Mouse (Mus musculus): ENCODE results near the gene Pdk3. TPM values are rescaled to one million over a fixed set of nuclear protein-coding genes. Genes with fewer than 3 reads are reported as not detected.
A peak's percentile ranks its signal among the peaks of the same experiment; 100 is the strongest.

The Pdk3 gene
- total and polyA plus RNA-seq, 2 experiments from 2014 or later, result 14.9 to 19.5 TPM

DNA sequence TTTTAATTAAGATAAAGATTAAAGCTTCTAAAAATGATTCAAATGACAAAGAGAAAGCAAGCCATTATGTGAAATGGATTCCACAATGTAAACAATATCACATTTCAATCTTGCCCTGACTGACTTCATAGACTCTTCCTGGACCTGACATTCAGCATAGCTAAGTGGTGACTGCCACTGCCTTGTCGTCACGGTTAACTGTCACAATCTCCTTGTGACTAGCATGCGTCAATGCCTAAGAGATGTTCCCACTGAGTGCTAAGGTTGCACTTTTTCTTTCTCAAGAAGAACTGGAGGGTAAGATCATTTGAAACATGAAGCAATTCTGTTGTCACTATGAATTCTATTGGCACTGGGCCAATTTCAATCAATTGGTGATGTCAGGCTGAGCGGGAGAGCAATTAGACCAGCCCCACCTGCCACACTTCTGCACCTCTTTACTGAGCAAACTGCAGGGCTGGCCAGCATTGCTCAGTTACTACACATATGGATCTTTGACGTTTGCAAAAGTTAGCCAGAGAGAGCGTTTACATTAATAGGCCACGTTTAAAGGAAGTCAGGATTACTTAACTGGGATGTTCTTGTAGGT, 75.0 kb downstream of the Pdk3 start:
- WGBS, result 58% methylated on average over 7 of the region's 7 CpGs
- no peak for ATAC-seq (ENCODE audit: low FRiP score)
- no peak for DNase-seq (ENCODE audit: low spot score)
- no peaks in the 10 kb centered on the region for H3K27me3 ChIP-seq (ENCODE audit: insufficient read depth, low read length)
- H3K27ac ChIP-seq (ENCODE audit: low read depth, low read length), result no peak overlapping the region
- H3K9ac ChIP-seq (replicated peaks; ENCODE audit: low read length, poor library complexity, severe bottlenecking), result no peak overlapping the region
- no peaks in the 10 kb centered on the region for H3K4me1 ChIP-seq (ENCODE audit: insufficient read depth, low read length)
- no peak overlapping the region for H3K4me3 ChIP-seq (ENCODE audit: low read depth, low read length)
- H3K36me3 ChIP-seq (ENCODE audit: insufficient read depth, low read length), result no peaks in the 10 kb centered on the region
- no peak overlapping the region for H3K4me2 ChIP-seq (ENCODE audit: low read depth, low read length, poor library complexity, severe bottlenecking)
- H3K9me3 ChIP-seq (ENCODE audit: low read length), result no peaks in the 10 kb centered on the region
- TF ChIP-seq CTCF (IDR thresholded peaks at IDR 0.05), result no peak

DNA sequence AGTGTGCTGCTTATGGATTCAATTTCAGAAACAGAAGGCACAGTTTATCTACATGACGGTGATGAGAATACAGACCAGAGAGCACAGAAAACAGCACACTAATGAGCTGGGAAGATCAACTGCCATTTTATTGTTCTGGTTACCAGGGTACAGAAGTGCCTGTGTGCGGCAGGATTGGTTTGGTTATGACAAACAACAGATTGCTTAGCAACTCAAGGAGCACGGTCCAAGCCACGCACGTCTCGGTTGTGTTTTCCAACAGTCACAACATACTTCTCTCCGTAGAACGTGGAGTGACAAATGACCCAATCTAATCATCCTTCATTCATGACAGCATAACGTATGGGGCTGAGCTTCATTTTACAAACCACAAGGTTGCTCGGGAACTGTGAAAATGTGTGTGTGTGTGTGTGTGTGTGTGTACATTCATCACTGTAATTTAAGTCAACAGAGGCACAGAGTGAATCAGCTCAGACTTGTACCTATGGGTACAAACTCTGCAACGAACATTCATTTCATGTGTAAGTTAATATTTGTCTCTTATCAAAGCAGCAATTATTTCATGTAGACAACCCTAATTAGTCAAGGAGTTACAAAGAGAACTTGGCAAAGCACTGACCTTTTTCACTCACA, 76.7 kb downstream of the Pdk3 start:
- no peak for ATAC-seq (ENCODE audit: low FRiP score)

DNA sequence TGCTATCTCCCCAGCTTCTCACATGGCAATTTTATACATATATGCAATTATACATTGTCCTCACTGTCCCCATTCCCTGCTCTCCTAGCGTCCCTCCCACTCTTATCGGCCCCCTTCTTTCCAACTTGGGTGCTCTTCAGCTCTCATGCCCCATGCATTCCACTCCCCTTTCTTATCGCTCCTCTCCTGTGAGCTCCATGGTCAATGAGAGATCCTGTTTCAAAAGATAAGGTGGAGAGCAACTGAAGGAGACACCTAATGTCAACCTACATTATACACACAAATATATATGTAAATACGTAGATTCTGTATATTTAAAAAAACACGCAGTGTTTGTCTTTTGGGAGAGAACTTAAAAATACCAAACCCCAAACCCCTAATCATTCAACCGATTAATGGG, 81.4 kb downstream of the Pdk3 start:
- no peaks in the 10 kb centered on the region for H3K9me3 ChIP-seq (ENCODE audit: low read length)
- H3K36me3 ChIP-seq (ENCODE audit: insufficient read depth, low read length), result no peaks in the 10 kb centered on the region
- TF ChIP-seq CTCF (IDR thresholded peaks at IDR 0.05), result no peak
- H3K27me3 ChIP-seq (ENCODE audit: insufficient read depth, low read length), result no peaks in the 10 kb centered on the region
- H3K4me2 ChIP-seq (ENCODE audit: low read depth, low read length, poor library complexity, severe bottlenecking), result no peak overlapping the region
- 94% methylated on average over 6 of the region's 6 CpGs for whole genome bisulfite sequencing
- no peak for ATAC-seq (ENCODE audit: low FRiP score)
- H3K4me3 ChIP-seq (ENCODE audit: low read depth, low read length), result no peak overlapping the region
- H3K9ac ChIP-seq (replicated peaks; ENCODE audit: low read length, poor library complexity, severe bottlenecking), result no peak overlapping the region
- no peak for DNase-seq (ENCODE audit: low spot score)
- no peaks in the 10 kb centered on the region for H3K4me1 ChIP-seq (ENCODE audit: insufficient read depth, low read length)
- H3K27ac ChIP-seq (ENCODE audit: low read depth, low read length), result no peak overlapping the region

More for the DNA sequence above, 76.7 kb downstream of the Pdk3 start:
- Histone ChIP-seq H3K27ac (ENCODE audit: low read depth, low read length) (no peak overlapping the region), H3K4me1 (ENCODE audit: insufficient read depth, low read length) (no peaks in the 10 kb centered on the region), H3K36me3 (ENCODE audit: insufficient read depth, low read length) (no peaks in the 10 kb centered on the region), H3K4me3 (ENCODE audit: low read depth, low read length) (no peak overlapping the region), H3K9me3 (ENCODE audit: low read length) (no peaks in the 10 kb centered on the region), H3K9ac (replicated peaks; ENCODE audit: low read length, poor library complexity, severe bottlenecking) (no peak overlapping the region), H3K4me2 (ENCODE audit: low read depth, low read length, poor library complexity, severe bottlenecking) (no peak overlapping the region), H3K27me3 (ENCODE audit: insufficient read depth, low read length) (no peaks in the 10 kb centered on the region)
- 75% methylated on average over 11 of the region's 11 CpGs for WGBS
- no peak for TF ChIP-seq CTCF (IDR thresholded peaks at IDR 0.05)
- DNase-seq (ENCODE audit: low spot score), result peak; percentile 14

DNA sequence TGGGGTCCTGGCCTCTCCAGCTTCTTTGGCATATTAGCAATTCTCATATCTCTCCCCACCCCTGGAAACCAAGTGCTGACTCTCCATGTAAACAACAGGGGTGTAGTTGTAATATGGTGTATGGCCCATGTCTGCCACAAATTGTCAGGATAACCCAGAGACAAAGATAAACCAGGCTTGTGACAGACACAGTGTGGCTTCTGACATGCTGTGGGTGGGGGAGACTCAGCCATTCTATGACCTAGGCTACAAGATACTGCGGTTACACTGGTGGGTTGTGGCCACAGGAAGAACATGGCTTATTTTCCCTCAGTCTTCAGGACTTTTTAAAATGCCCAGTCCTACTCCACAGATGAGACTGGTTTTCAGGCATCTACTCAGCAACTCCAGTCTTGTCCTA, 82.8 kb downstream of the Pdk3 start:
- TF ChIP-seq CTCF (IDR thresholded peaks at IDR 0.05), result no peak
- WGBS, result 100% methylated on average over 1 of the region's 1 CpGs
- no peaks in the 10 kb centered on the region for H3K27me3 ChIP-seq (ENCODE audit: insufficient read depth, low read length)

DNA sequence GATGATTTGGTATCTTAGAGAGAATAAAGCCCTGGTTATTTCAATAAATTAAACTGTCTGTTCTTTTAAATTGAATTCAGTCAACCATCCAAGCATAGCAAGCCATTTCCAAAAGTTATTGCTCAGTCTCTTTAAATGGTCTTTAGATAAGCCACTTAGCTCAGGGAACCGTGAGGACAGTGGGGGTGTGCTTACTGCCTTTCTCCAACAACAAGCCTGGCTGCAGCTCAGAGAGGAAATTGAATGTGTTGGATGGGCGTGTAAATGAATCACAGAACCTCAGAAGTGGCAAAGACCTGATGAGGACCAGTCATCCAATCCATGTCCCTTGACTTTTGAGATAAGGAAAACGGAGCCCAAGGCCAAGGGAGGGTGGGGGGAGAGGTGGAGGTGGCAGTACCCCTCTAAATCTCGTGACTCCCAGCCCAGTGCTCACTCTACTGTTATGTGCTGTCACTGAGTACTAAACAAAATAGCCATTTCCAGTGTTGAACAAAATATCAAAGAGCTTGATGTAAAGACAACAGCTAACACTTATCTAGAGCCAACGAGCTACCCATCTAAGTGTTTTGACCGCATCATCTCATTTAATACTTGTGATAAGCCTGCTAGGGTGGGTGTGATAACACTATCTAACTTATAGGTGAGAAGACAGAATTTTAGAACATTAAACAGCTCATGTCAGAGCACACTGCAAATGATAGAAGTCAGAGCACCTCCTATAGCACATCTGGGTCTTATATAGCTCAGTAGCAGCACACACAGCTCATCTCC, 98.8 kb downstream of the Pdk3 start:
- Histone ChIP-seq H3K4me3 (ENCODE audit: low read depth, low read length) (no peak overlapping the region), H3K9ac (replicated peaks; ENCODE audit: low read length, poor library complexity, severe bottlenecking) (no peak overlapping the region)
- no peak for ATAC-seq (ENCODE audit: low FRiP score)

More for the DNA sequence above, 82.8 kb downstream of the Pdk3 start:
- H3K4me1 ChIP-seq (ENCODE audit: insufficient read depth, low read length), result no peaks in the 10 kb centered on the region
- DNase-seq (ENCODE audit: low spot score) (no peak), ATAC-seq (ENCODE audit: low FRiP score) (no peak)
- no peak overlapping the region for H3K4me3 ChIP-seq (ENCODE audit: low read depth, low read length)
- H3K9ac ChIP-seq (replicated peaks; ENCODE audit: low read length, poor library complexity, severe bottlenecking), result no peak overlapping the region
- no peak overlapping the region for H3K4me2 ChIP-seq (ENCODE audit: low read depth, low read length, poor library complexity, severe bottlenecking)
- H3K27ac ChIP-seq (ENCODE audit: low read depth, low read length), result no peak overlapping the region
- no peaks in the 10 kb centered on the region for H3K36me3 ChIP-seq (ENCODE audit: insufficient read depth, low read length)
- no peaks in the 10 kb centered on the region for H3K9me3 ChIP-seq (ENCODE audit: low read length)

DNA sequence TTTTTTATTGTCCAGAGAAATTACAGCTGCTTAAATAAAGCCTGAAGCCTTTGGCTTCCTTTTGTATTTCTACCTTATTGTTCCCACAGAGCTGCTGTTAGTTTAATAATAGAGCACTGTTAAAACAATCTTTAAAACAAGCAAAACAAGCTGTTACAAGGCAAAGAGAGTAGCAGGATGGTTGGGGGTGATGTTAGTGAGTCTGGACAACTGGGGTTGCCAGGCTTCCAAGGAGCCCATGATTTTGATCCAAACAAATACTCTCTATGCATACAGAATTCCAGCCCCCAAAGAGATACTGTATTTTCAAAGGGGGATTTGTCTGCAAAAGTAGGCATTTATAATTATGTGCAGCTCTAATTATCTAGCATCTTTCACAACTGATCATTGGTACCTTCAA, 99.6 kb downstream of the Pdk3 start:
- TF ChIP-seq CTCF (IDR thresholded peaks at IDR 0.05), result no peak
- H3K27me3 ChIP-seq (ENCODE audit: insufficient read depth, low read length), result no peaks in the 10 kb centered on the region
- no peak overlapping the region for H3K27ac ChIP-seq (ENCODE audit: low read depth, low read length)
- H3K36me3 ChIP-seq (ENCODE audit: insufficient read depth, low read length), result no peaks in the 10 kb centered on the region
- no peak for ATAC-seq (ENCODE audit: low FRiP score)
- H3K9me3 ChIP-seq (ENCODE audit: low read length), result no peaks in the 10 kb centered on the region
- no peak for DNase-seq (ENCODE audit: low spot score)
- H3K9ac ChIP-seq (replicated peaks; ENCODE audit: low read length, poor library complexity, severe bottlenecking), result no peak overlapping the region
- no peak overlapping the region for H3K4me2 ChIP-seq (ENCODE audit: low read depth, low read length, poor library complexity, severe bottlenecking)
- H3K4me1 ChIP-seq (ENCODE audit: insufficient read depth, low read length), result no peaks in the 10 kb centered on the region
- no peak overlapping the region for H3K4me3 ChIP-seq (ENCODE audit: low read depth, low read length)

More for the DNA sequence above, 98.8 kb downstream of the Pdk3 start:
- no peak overlapping the region for H3K4me2 ChIP-seq (ENCODE audit: low read depth, low read length, poor library complexity, severe bottlenecking)
- peak; percentile 1 for DNase-seq (ENCODE audit: low spot score)
- TF ChIP-seq CTCF (IDR thresholded peaks at IDR 0.05), result no peak
- H3K9me3 ChIP-seq (ENCODE audit: low read length), result no peaks in the 10 kb centered on the region
- H3K36me3 ChIP-seq (ENCODE audit: insufficient read depth, low read length), result no peaks in the 10 kb centered on the region
- 59% methylated on average over 6 of the region's 6 CpGs for WGBS
- H3K27me3 ChIP-seq (ENCODE audit: insufficient read depth, low read length), result no peaks in the 10 kb centered on the region
- H3K27ac ChIP-seq (ENCODE audit: low read depth, low read length), result no peak overlapping the region
- no peaks in the 10 kb centered on the region for H3K4me1 ChIP-seq (ENCODE audit: insufficient read depth, low read length)
